Mouse (Mus musculus) MEL (cell line): ENCODE measurements around the gene Fbxl8. TPM values are rescaled to one million over a fixed set of nuclear protein-coding genes. Genes with fewer than 3 reads are reported as not detected.

Experiments
- DNase-seq: peaks from one replicate; pipeline ENCODE4 v3.0.0; 2011; ENCODE audit warnings: low read depth, low spot score
- H3K27ac ChIP-seq: 2 replicates; pipeline ENCODE4 v1.5.1; 2012; ENCODE audit warnings: low read depth, mild to moderate bottlenecking, control low read depth, low read length, moderate library complexity; ENCODE audit not compliant: control insufficient read depth
- H3K27me3 ChIP-seq, 2 experiments: fragments of 150-350 bp in 1 of 2; sonication (generic) in 1 of 2; 2 replicates each; pipeline ENCODE4 v1.6.1; 2012; ENCODE audit warnings: low read length in 2 of 2, mild to moderate bottlenecking in 2 of 2, improper control_type of control experiment in 1 of 2, moderate library complexity in 1 of 2; ENCODE audit not compliant: insufficient read depth in 2 of 2, control insufficient read depth in 1 of 2
- H3K36me3 ChIP-seq, 2 experiments: 2 replicates each; pipeline ENCODE4 v1.6.1; 2012 to 2014; ENCODE audit warnings: low read length in 2 of 2, improper control_type of control experiment in 1 of 2, inconsistent platforms in 1 of 2, mild to moderate bottlenecking in 1 of 2; ENCODE audit not compliant: insufficient read depth in 2 of 2, control insufficient read depth in 1 of 2
- H3K4me1 ChIP-seq, 2 experiments: fragments of 150-350 bp in 1 of 2; sonication (generic) in 1 of 2; 2 replicates each; pipeline ENCODE4 v1.6.1; 2012; ENCODE audit warnings: low read length in 2 of 2, improper control_type of control experiment in 1 of 2, mild to moderate bottlenecking in 1 of 2; ENCODE audit not compliant: insufficient read depth in 2 of 2, control insufficient read depth in 1 of 2
- H3K4me3 ChIP-seq, 2 experiments: fragments of 150-350 bp in 1 of 2; sonication (generic) in 1 of 2; 2 replicates each; pipeline ENCODE4 v1.5.1; 2012; ENCODE audit warnings: low read depth in 2 of 2, low read length in 2 of 2, mild to moderate bottlenecking in 2 of 2, moderate library complexity in 2 of 2, control low read depth in 1 of 2, improper control_type of control experiment in 1 of 2; ENCODE audit not compliant: control insufficient read depth in 1 of 2, insufficient read depth in 1 of 2
- H3K79me2 ChIP-seq: 2 replicates; pipeline ENCODE4 v1.6.1; 2012; ENCODE audit warnings: mild to moderate bottlenecking, low read length, moderate library complexity; ENCODE audit not compliant: control insufficient read depth, poor library complexity, insufficient read depth
- H3K9ac ChIP-seq: 2 replicates; pipeline ENCODE4 v1.6.1; 2012; ENCODE audit warnings: low read depth, mild to moderate bottlenecking, control low read depth, low read length, moderate library complexity; ENCODE audit not compliant: control insufficient read depth, poor library complexity, severe bottlenecking
- H3K9me3 ChIP-seq: fragments of 150-350 bp; sonication (generic); replicated peaks from 2 replicates; pipeline ENCODE4 v1.6.1; 2012; ENCODE audit warnings: mild to moderate bottlenecking, low read length, improper control_type of control experiment, moderate library complexity; ENCODE audit not compliant: insufficient read depth
- BHLHE40 ChIP-seq: IDR thresholded peaks from 2 replicates; pipeline ENCODE4 v1.6.1; 2012; ENCODE audit warnings: low read depth, mild to moderate bottlenecking, inconsistent platforms, low read length, improper control_type of control experiment, borderline replicate concordance
- CHD1 ChIP-seq: IDR thresholded peaks from 2 replicates; pipeline ENCODE4 v1.6.1; 2012; ENCODE audit warnings: low read depth, mild to moderate bottlenecking, inconsistent platforms, low read length, improper control_type of control experiment
- CHD2 ChIP-seq: IDR thresholded peaks from 2 replicates; pipeline ENCODE4 v1.6.1; 2011; ENCODE audit warnings: low read length, improper control_type of control experiment
- CTCF ChIP-seq, 3 experiments: IDR thresholded peaks in 2 of 3; conservative IDR thresholded peaks in 1 of 3; 2 replicates each; pipeline ENCODE4 v1.5.1; 2011 to 2012; ENCODE audit warnings: low read length in 3 of 3, low read depth in 2 of 3, mild to moderate bottlenecking in 2 of 3, improper control_type of control experiment in 1 of 3, inconsistent platforms in 1 of 3, mixed read lengths in 1 of 3, moderate library complexity in 1 of 3; ENCODE audit not compliant: control insufficient read depth in 1 of 3, insufficient read depth in 1 of 3, poor library complexity in 1 of 3, severe bottlenecking in 1 of 3
- E2F4 ChIP-seq: IDR thresholded peaks from 2 replicates; pipeline ENCODE4 v1.6.1; 2011; ENCODE audit warnings: low read depth, low read length, improper control_type of control experiment, borderline replicate concordance
- EP300 ChIP-seq, 2 experiments: IDR thresholded peaks; 2 replicates each; pipeline ENCODE4 v1.6.1; 2011; ENCODE audit warnings: improper control_type of control experiment in 2 of 2, low read length in 2 of 2, low read depth in 1 of 2, mild to moderate bottlenecking in 1 of 2
- ETS1 ChIP-seq: IDR thresholded peaks from 2 replicates; pipeline ENCODE4 v1.6.1; 2012; ENCODE audit warnings: low read depth, mild to moderate bottlenecking, inconsistent platforms, low read length, improper control_type of control experiment, moderate library complexity
- GABPA ChIP-seq: IDR thresholded peaks from 2 replicates; pipeline ENCODE4 v1.6.1; 2012; ENCODE audit warnings: low read depth, mild to moderate bottlenecking, inconsistent platforms, low read length, improper control_type of control experiment, moderate library complexity
- GATA1 ChIP-seq: IDR thresholded peaks from 2 replicates; pipeline ENCODE4 v1.6.1; 2011; ENCODE audit warnings: low read depth, low read length, improper control_type of control experiment
- HCFC1 ChIP-seq: IDR thresholded peaks from 2 replicates; pipeline ENCODE4 v1.6.1; 2012; ENCODE audit warnings: low read depth, mild to moderate bottlenecking, inconsistent platforms, low read length, improper control_type of control experiment, moderate library complexity
- JUND ChIP-seq: IDR thresholded peaks from 2 replicates; pipeline ENCODE4 v1.6.1; 2011; ENCODE audit warnings: low read depth, mild to moderate bottlenecking, improper control_type of control experiment, low read length
- KAT2A ChIP-seq: conservative IDR thresholded peaks from 2 replicates; pipeline ENCODE4 v1.6.1; 2012; ENCODE audit warnings: low read depth, low read length, improper control_type of control experiment, inconsistent platforms
- MAFK ChIP-seq: IDR thresholded peaks from 2 replicates; pipeline ENCODE4 v1.6.1; 2011; ENCODE audit warnings: low read depth, mild to moderate bottlenecking, low read length, improper control_type of control experiment, borderline replicate concordance
- MAX ChIP-seq: IDR thresholded peaks from 2 replicates; pipeline ENCODE4 v1.6.1; 2011; ENCODE audit warnings: low read length, improper control_type of control experiment
- MAZ ChIP-seq: IDR thresholded peaks from 2 replicates; pipeline ENCODE4 v1.6.1; 2012; ENCODE audit warnings: low read depth, mild to moderate bottlenecking, inconsistent platforms, low read length, improper control_type of control experiment
- MEF2A ChIP-seq: IDR thresholded peaks from 2 replicates; pipeline ENCODE4 v1.6.1; 2014; ENCODE audit warnings: low read depth, mild to moderate bottlenecking, inconsistent platforms, low read length, improper control_type of control experiment; ENCODE audit not compliant: poor library complexity, insufficient replicate concordance, severe bottlenecking; ENCODE audit errors: extremely low read depth
- MXI1 ChIP-seq: IDR thresholded peaks from 2 replicates; pipeline ENCODE4 v1.6.1; 2011; ENCODE audit warnings: mild to moderate bottlenecking, low read depth, low read length, improper control_type of control experiment
- MYB ChIP-seq: IDR thresholded peaks from 2 replicates; pipeline ENCODE4 v1.6.1; 2011; ENCODE audit warnings: mild to moderate bottlenecking, low read depth, low read length, improper control_type of control experiment
- MYC ChIP-seq: IDR thresholded peaks from 2 replicates; pipeline ENCODE4 v1.6.1; 2011; ENCODE audit warnings: low read depth, mild to moderate bottlenecking, low read length, improper control_type of control experiment, moderate library complexity
- NELFE ChIP-seq: IDR thresholded peaks from 2 replicates; pipeline ENCODE4 v1.6.1; 2011; ENCODE audit warnings: low read depth, low read length, improper control_type of control experiment
- NRF1 ChIP-seq: IDR thresholded peaks from 2 replicates; pipeline ENCODE4 v1.6.1; 2014; ENCODE audit warnings: low read depth, mild to moderate bottlenecking, inconsistent platforms, low read length, improper control_type of control experiment, moderate library complexity; ENCODE audit not compliant: poor library complexity, insufficient read depth, severe bottlenecking
- POLR2A ChIP-seq, 2 experiments: IDR thresholded peaks; 2 replicates each; pipeline ENCODE4 v1.6.1; 2011 to 2012; ENCODE audit warnings: low read length in 2 of 2, mild to moderate bottlenecking in 2 of 2, control low read depth in 1 of 2, improper control_type of control experiment in 1 of 2, low read depth in 1 of 2, moderate library complexity in 1 of 2; ENCODE audit not compliant: control insufficient read depth in 1 of 2, insufficient read depth in 1 of 2, poor library complexity in 1 of 2
- POLR2AphosphoS2 ChIP-seq: IDR thresholded peaks from 2 replicates; pipeline ENCODE4 v1.6.1; 2011; ENCODE audit warnings: low read length, improper control_type of control experiment
- POLR2AphosphoS5 ChIP-seq: IDR thresholded peaks from 2 replicates; pipeline ENCODE4 v1.6.1; 2012; ENCODE audit warnings: low read depth, borderline replicate concordance, mild to moderate bottlenecking, inconsistent platforms, low read length, moderate library complexity, mixed read lengths
- RAD21 ChIP-seq: IDR thresholded peaks from 2 replicates; pipeline ENCODE4 v1.6.1; 2011; ENCODE audit warnings: mild to moderate bottlenecking, low read depth, low read length, improper control_type of control experiment
- RCOR1 ChIP-seq: IDR thresholded peaks from 2 replicates; pipeline ENCODE4 v1.6.1; 2012; ENCODE audit warnings: low read depth, mild to moderate bottlenecking, inconsistent platforms, low read length, improper control_type of control experiment
- SIN3A ChIP-seq: IDR thresholded peaks from 2 replicates; pipeline ENCODE4 v1.6.1; 2012; ENCODE audit warnings: low read length, improper control_type of control experiment, inconsistent platforms
- SMC3 ChIP-seq: IDR thresholded peaks from 2 replicates; pipeline ENCODE4 v1.6.1; 2011; ENCODE audit warnings: low read depth, low read length, improper control_type of control experiment
- TBP ChIP-seq: IDR thresholded peaks from 2 replicates; pipeline ENCODE4 v1.8.0; 2011; ENCODE audit warnings: low read depth, low read length, improper control_type of control experiment
- TCF12 ChIP-seq: IDR thresholded peaks from 2 replicates; pipeline ENCODE4 v1.6.1; 2014; ENCODE audit warnings: low read depth, mild to moderate bottlenecking, inconsistent platforms, low read length, improper control_type of control experiment, moderate library complexity
- UBTF ChIP-seq: IDR thresholded peaks from 2 replicates; pipeline ENCODE4 v1.6.1; 2012; ENCODE audit warnings: low read depth, mild to moderate bottlenecking, inconsistent platforms, low read length, improper control_type of control experiment, moderate library complexity, borderline replicate concordance; ENCODE audit not compliant: insufficient read depth
- USF1 ChIP-seq: IDR thresholded peaks from 2 replicates; pipeline ENCODE4 v1.6.1; 2014; ENCODE audit warnings: low read depth, mild to moderate bottlenecking, inconsistent platforms, low read length, improper control_type of control experiment, moderate library complexity
- ZC3H11A ChIP-seq: IDR thresholded peaks from 2 replicates; pipeline ENCODE4 v1.6.1; 2012; ENCODE audit warnings: low read depth, mild to moderate bottlenecking, inconsistent platforms, low read length, improper control_type of control experiment
- ZKSCAN1 ChIP-seq: IDR thresholded peaks from 2 replicates; pipeline ENCODE4 v1.6.1; 2012; ENCODE audit warnings: low read depth, mild to moderate bottlenecking, inconsistent platforms, low read length, improper control_type of control experiment, moderate library complexity
- ZMIZ1 ChIP-seq: IDR thresholded peaks from 2 replicates; pipeline ENCODE4 v1.6.1; 2012; ENCODE audit warnings: low read depth, mild to moderate bottlenecking, inconsistent platforms, low read length, improper control_type of control experiment, moderate library complexity
- ZNF384 ChIP-seq: IDR thresholded peaks from 2 replicates; pipeline ENCODE4 v1.6.1; 2012; ENCODE audit warnings: low read depth, mild to moderate bottlenecking, inconsistent platforms, low read length, improper control_type of control experiment
- polyA plus RNA-seq, 2 experiments: library from polyadenylated mRNA; stranded (reverse) in 1 of 2; unstranded in 1 of 2; fragments of >175 nt in 1 of 2; fragments of >200 nt in 1 of 2; gene quantifications; 2 replicates each; pipeline versions ENCODE4 v1.2.1 to v1.2.4; 2012; ENCODE audit warnings: low replicate concordance in 2 of 2, low read depth in 1 of 2; ENCODE audit not compliant: insufficient read length in 2 of 2, insufficient read depth in 1 of 2, missing spikeins in 1 of 2
- total RNA-seq: library from RNA; depleted of rRNA; stranded (reverse); fragments of 300-350 nt; gene quantifications from 2 replicates; pipeline ENCODE4 v1.2.3, GENCODE M21; 2012

The Fbxl8 gene
- total and polyA plus RNA-seq, 3 experiments: 4.1 to 7.2 TPM; not detected in 1

DNA sequence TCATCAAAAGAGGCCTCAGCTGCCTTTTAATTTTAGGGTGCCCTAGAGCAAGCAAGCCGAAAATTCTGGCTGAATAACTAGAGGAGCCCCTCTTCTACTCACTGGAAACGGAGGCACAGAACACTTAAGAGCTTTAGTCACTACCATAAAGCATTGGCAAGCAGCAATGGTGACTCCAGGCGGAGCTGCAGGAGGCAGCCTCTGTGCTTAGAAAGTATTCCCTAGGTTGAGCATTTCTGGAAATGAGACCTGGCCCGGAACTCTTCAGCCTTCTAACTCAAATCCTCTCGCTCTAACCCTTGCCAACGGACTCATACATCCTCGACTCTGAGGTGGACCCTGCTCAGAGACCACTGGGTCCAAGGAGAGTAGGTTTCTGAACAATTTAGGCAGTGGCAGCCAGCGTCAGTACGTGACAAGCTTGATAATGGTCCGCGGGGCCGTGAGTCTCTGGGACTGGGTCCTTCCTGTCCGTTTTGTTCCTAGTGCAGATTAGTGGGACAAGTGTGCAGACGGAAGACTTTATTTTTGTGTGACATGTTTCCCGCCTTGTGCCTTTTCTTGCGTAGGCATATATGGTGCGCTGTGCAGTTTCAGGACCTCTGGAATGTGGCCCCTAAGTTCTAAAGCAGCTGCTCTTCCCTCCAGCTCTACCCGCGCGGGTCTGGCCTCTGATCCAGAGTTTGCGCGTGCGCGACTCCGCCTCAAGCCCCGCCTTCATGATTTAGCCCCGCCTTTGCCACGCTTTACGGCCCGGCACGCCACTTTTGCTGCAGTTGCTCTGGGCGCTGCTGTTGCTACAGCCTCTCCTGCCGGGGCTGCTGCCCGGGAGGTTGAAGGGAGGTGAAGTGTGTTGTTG, 39.8 kb upstream of the Fbxl8 start, which contains the start of gene D230025D16Rik:
Gene D230025D16Rik, plus strand, starts transcription at position 733 of the 859 bp plus-strand sequence.
- no peaks in the 10 kb centered on the region for H3K27me3 ChIP-seq
- H3K9ac ChIP-seq: peak within 1 kb of the TSS; percentile 86
- H3K79me2 ChIP-seq: peaks cover 21% of the 10 kb centered on the region
- peak within 1 kb of the TSS; percentile 69 for H3K27ac ChIP-seq
- no peaks in the 10 kb centered on the region for H3K9me3 ChIP-seq
- H3K4me3 ChIP-seq: peak within 1 kb of the TSS; percentile 68 to 81
- peak; percentile 96 for DNase-seq
- H3K36me3 ChIP-seq: peaks cover 0 to 9% of the 10 kb centered on the region in 2 experiments; a peak in 2 of 4 replicates
- H3K4me1 ChIP-seq: peaks cover 5 to 6% of the 10 kb centered on the region in 2 experiments; a peak in 3 of 4 replicates
- no peak; the same call in 1 of the 2 replicates for TF ChIP-seq ETS1
- TF ChIP-seq ZNF384: no peak
- 0 out of 2 replicates have a peak, but pooled peaks have one; percentile 16 for TF ChIP-seq USF1
- TF ChIP-seq GATA1: no peak
- no peak for TF ChIP-seq ZKSCAN1
- no peak for TF ChIP-seq CHD2
- TF ChIP-seq POLR2AphosphoS5: no peak
- TF ChIP-seq CHD1: no peak
- TF ChIP-seq MAFK: no peak
- TF ChIP-seq EP300 (IDR thresholded peaks at IDR 0.05; ENCODE audit: low read depth in 1 of 2, low read length in 2 of 2): no peak
- peak; percentile 86 for TF ChIP-seq KAT2A
- no peak for TF ChIP-seq GABPA
- TF ChIP-seq MEF2A: no peak
- no peak for TF ChIP-seq RCOR1
- no peak for TF ChIP-seq MYB
- peak; percentile 78 for TF ChIP-seq MYC
- TF ChIP-seq TCF12: peak; percentile 88; the same call in 1 of the 2 replicates
- TF ChIP-seq SMC3: no peak
- TF ChIP-seq POLR2A (IDR thresholded peaks at IDR 0.05; ENCODE audit: control insufficient read depth in 1 of 2, insufficient read depth in 1 of 2, low read depth in 1 of 2, low read length in 2 of 2, poor library complexity in 1 of 2): peak; percentile 96 to 100
- TF ChIP-seq NELFE: peak; percentile 99
- peak; percentile 79; the same call in 1 of the 2 replicates for TF ChIP-seq MAZ
- TF ChIP-seq ZC3H11A: no peak
- TF ChIP-seq E2F4: no peak
- TF ChIP-seq JUND: no peak
- peak; percentile 94 for TF ChIP-seq HCFC1
- peak; percentile 99 for TF ChIP-seq POLR2AphosphoS2
- no peak for TF ChIP-seq BHLHE40
- peak; percentile 85 for TF ChIP-seq NRF1
- no peak for TF ChIP-seq RAD21
- peak; percentile 92 for TF ChIP-seq TBP
- no peak for TF ChIP-seq UBTF
- TF ChIP-seq MXI1: peak; percentile 91
- TF ChIP-seq ZMIZ1: peak; percentile 97
- no peak for TF ChIP-seq CTCF (IDR thresholded peaks at IDR 0.05 in 2 of 3, conservative IDR thresholded peaks at IDR 0.05 in 1 of 3; ENCODE audit: control insufficient read depth in 1 of 3, insufficient read depth in 1 of 3, low read depth in 2 of 3, low read length in 3 of 3, poor library complexity in 1 of 3, severe bottlenecking in 1 of 3)
- peak; percentile 86 for TF ChIP-seq SIN3A
- peak; percentile 70; the same call in 1 of the 2 replicates for TF ChIP-seq MAX
